Mouse (Mus musculus) embryonic facial prominence, embryonic 14.5 days (tissue): ENCODE data around the gene Synj2bp. TPM values are rescaled to one million over a fixed set of nuclear protein-coding genes. Genes with fewer than 3 reads are reported as not detected.
"Not testable (repeated sequence)": the region's sequence is repeated elsewhere in the genome, so short reads cannot be mapped to it uniquely, and the experiment has no call there.

Experiments used
- ATAC-seq: fragments of 200-750 bp; cut with Nextera tagmentation; 2 replicates; pipeline ENCODE4 v1.8.0; 2017; ENCODE audit warnings: low read depth, moderate number of reproducible peaks, moderate TSS enrichment
- DNase-seq: peaks from one replicate; pipeline ENCODE4 v3.0.0-alpha.2; 2015; ENCODE audit warnings: low spot score
- H3K27ac ChIP-seq: fragments of 300-500 bp; sonication (generic); replicated peaks from 2 replicates; pipeline ENCODE4 v1.5.1; 2014; ENCODE audit warnings: low read depth, mild to moderate bottlenecking, low read length, moderate library complexity
- H3K27me3 ChIP-seq: fragments of 300-500 bp; sonication (generic); replicated peaks from 2 replicates; pipeline ENCODE4 v1.6.1; 2014; ENCODE audit warnings: low read length; ENCODE audit not compliant: control insufficient read depth, insufficient read depth
- H3K36me3 ChIP-seq: fragments of 300-500 bp; sonication (generic); 2 replicates; pipeline ENCODE4 v1.6.1; 2014; ENCODE audit warnings: low read length, mixed read lengths; ENCODE audit not compliant: control insufficient read depth, insufficient read depth
- H3K4me1 ChIP-seq: fragments of 300-500 bp; sonication (generic); 2 replicates; pipeline ENCODE4 v1.6.1; 2014; ENCODE audit warnings: antibody characterized with exemption, low read length; ENCODE audit not compliant: control insufficient read depth, insufficient read depth
- H3K4me2 ChIP-seq: fragments of 300-500 bp; sonication (generic); 2 replicates; pipeline ENCODE4 v1.6.1; 2014; ENCODE audit warnings: low read depth, mild to moderate bottlenecking, low read length, moderate library complexity, mixed read lengths
- H3K4me3 ChIP-seq: fragments of 300-500 bp; sonication (generic); 2 replicates; pipeline ENCODE4 v1.5.1; 2014; ENCODE audit warnings: low read depth, mild to moderate bottlenecking, low read length
- H3K9ac ChIP-seq: fragments of 300-500 bp; sonication (generic); 2 replicates; pipeline ENCODE4 v1.6.1; 2014; ENCODE audit warnings: low read depth, mild to moderate bottlenecking, low read length, moderate library complexity, mixed read lengths
- H3K9me3 ChIP-seq: fragments of 300-500 bp; sonication (generic); 2 replicates; pipeline ENCODE4 v1.6.1; 2016; ENCODE audit warnings: low read length; ENCODE audit not compliant: control insufficient read depth
- WGBS: fragments of 180-500 bp; shearing (Covaris S2); extraction: QIAGEN DNeasy Blood & Tissue Kit; methylation state at CpG from one replicate; pipeline ENCODE4 v1.1.7; 2014; 5-methylcytosine and 5-hydroxymethylcytosine counted together
- polyA plus RNA-seq: library from polyadenylated mRNA; unstranded; fragments of >200 nt; fragmentation: Nextera tagmentation; extraction: Ambion mirVana; gene quantifications from 2 replicates; pipeline ENCODE4 v1.2.1, GENCODE M21; 2014

Synj2bp gene
- polyA plus RNA-seq, 1 experiment from 2014 or later: 29.1 TPM

GRCm38 (mm10) chr12:81490491-81490890 lies 42.2 kb downstream of the Synj2bp start:
- 94% methylated on average over 5 of the region's 5 CpGs for WGBS
- H3K27me3 ChIP-seq: no peaks in the 10 kb centered on the region
- H3K4me3 ChIP-seq: no peak overlapping the region
- H3K36me3 ChIP-seq: no peaks in the 10 kb centered on the region
- no peak overlapping the region for H3K27ac ChIP-seq
- ATAC-seq (no peak), DNase-seq (no peak)
- no peaks in the 10 kb centered on the region for H3K9me3 ChIP-seq
- no peak overlapping the region for H3K9ac ChIP-seq
- no peak overlapping the region for H3K4me2 ChIP-seq
- H3K4me1 ChIP-seq: no peaks in the 10 kb centered on the region

GRCm38 (mm10) chr12:81485311-81485710 lies 47.4 kb downstream of the Synj2bp start:
- DNase-seq: no peak
- no peaks in the 10 kb centered on the region for H3K27me3 ChIP-seq
- 46% methylated on average over 6 of the region's 6 CpGs for WGBS
- H3K27ac ChIP-seq: peak overlapping the region; percentile 98; the same call in 1 of the 2 replicates
- peak overlapping the region; percentile 81 for H3K9ac ChIP-seq
- peak overlapping the region; percentile 73 for H3K4me3 ChIP-seq
- no peaks in the 10 kb centered on the region for H3K36me3 ChIP-seq
- H3K4me2 ChIP-seq: peak overlapping the region; percentile 72
- 0 out of 2 replicates have a peak, but pooled peaks cover 4% of the 10 kb centered on the region for H3K4me1 ChIP-seq
- no peaks in the 10 kb centered on the region for H3K9me3 ChIP-seq
- ATAC-seq: no peak

GRCm38 (mm10) chr12:81484727-81485191 lies 48.0 kb downstream of the Synj2bp start, which contains the start of gene Cox16:
Cox16 (minus strand) TSS chr12:81485127.
- H3K27ac ChIP-seq: peak within 1 kb of the TSS; percentile 98
- peak within 1 kb of the TSS; percentile 81 for H3K9ac ChIP-seq
- H3K4me3 ChIP-seq: peak within 1 kb of the TSS; percentile 73
- no peaks in the 10 kb centered on the region for H3K27me3 ChIP-seq
- no peaks in the 10 kb centered on the region for H3K9me3 ChIP-seq
- 0% methylated on average over 29 of the region's 31 CpGs for WGBS
- peak within 1 kb of the TSS; percentile 72 for H3K4me2 ChIP-seq
- H3K36me3 ChIP-seq: no peaks in the 10 kb centered on the region
- ATAC-seq: peak; percentile 99
- 0 out of 2 replicates have a peak, but pooled peaks cover 4% of the 10 kb centered on the region for H3K4me1 ChIP-seq
- peak; percentile 95 for DNase-seq

GRCm38 (mm10) chr12:81484212-81484611 lies 48.5 kb downstream of the Synj2bp start:
- H3K27me3 ChIP-seq: no peaks in the 10 kb centered on the region
- no peak for DNase-seq
- 1% methylated on average over 7 of the region's 7 CpGs for WGBS
- H3K9me3 ChIP-seq: no peaks in the 10 kb centered on the region
- peak overlapping the region; percentile 98 for H3K27ac ChIP-seq
- peak overlapping the region; percentile 73 for H3K4me3 ChIP-seq
- ATAC-seq: no peak
- H3K4me2 ChIP-seq: peak overlapping the region; percentile 72
- H3K9ac ChIP-seq: peak overlapping the region; percentile 81
- H3K36me3 ChIP-seq: no peaks in the 10 kb centered on the region
- H3K4me1 ChIP-seq: 0 out of 2 replicates have a peak, but pooled peaks cover 4% of the 10 kb centered on the region

- 50% methylated on average over 17 of the region's 17 CpGs for WGBS
- H3K9ac ChIP-seq: peak overlapping the region; percentile 81
These were observed 49.1 kb downstream of the Synj2bp start for GRCm38 (mm10) chr12:81483656-81484055.

GRCm38 (mm10) chr12:81459051-81459450 lies 73.7 kb downstream of the Synj2bp start:
- not testable (repeated sequence) for H3K27me3 ChIP-seq, H3K4me3 ChIP-seq, DNase-seq, H3K4me2 ChIP-seq, H3K4me1 ChIP-seq, H3K9ac ChIP-seq, ATAC-seq, H3K36me3 ChIP-seq, H3K27ac ChIP-seq
- WGBS: 96% methylated on average over 7 of the region's 7 CpGs
- H3K9me3 ChIP-seq: peaks cover 20% of the 10 kb centered on the region

More at GRCm38 (mm10) chr12:81483656-81484055, 49.1 kb downstream of the Synj2bp start:
- no peaks in the 10 kb centered on the region for H3K9me3 ChIP-seq
- DNase-seq (peak; percentile 71), ATAC-seq (no peak)
- 0 out of 2 replicates have a peak, but pooled peaks cover 4% of the 10 kb centered on the region for H3K4me1 ChIP-seq
- 0 out of 2 replicates have a peak overlapping the region, but pooled peaks have one; percentile 21 for H3K27ac ChIP-seq
- H3K4me2 ChIP-seq: peak overlapping the region; percentile 72
- H3K4me3 ChIP-seq: peak overlapping the region; percentile 73
- no peaks in the 10 kb centered on the region for H3K36me3 ChIP-seq
- H3K27me3 ChIP-seq: no peaks in the 10 kb centered on the region

Other genes with a start within 250 kb of the Synj2bp start
- 4.8 and 7.7 TPM in 2 replicates for gene Slc8a3, start 199.7 kb downstream of the Synj2bp start, polyA plus RNA-seq
- gene Gm4787, start 153.4 kb downstream of the Synj2bp start, polyA plus RNA-seq: 0.25 and 0.35 TPM in 2 replicates
- 0.41 and 0.45 TPM in 2 replicates for gene Adam4, start 111.0 kb downstream of the Synj2bp start, polyA plus RNA-seq
- gene Cox16, start 47.8 kb downstream of the Synj2bp start, polyA plus RNA-seq: 127 and 154 TPM in 2 replicates
- gene Gm20498, start within 50 bp of the Synj2bp start, polyA plus RNA-seq: 27.6 and 29.4 TPM in 2 replicates
- gene Adam21, start 35.6 kb upstream of the Synj2bp start, polyA plus RNA-seq: 0.17 and 0.20 TPM in 2 replicates
- gene Med6, start 62.1 kb upstream of the Synj2bp start, polyA plus RNA-seq: 64.7 and 67.7 TPM in 2 replicates
- gene Ttc9, start 98.3 kb upstream of the Synj2bp start, polyA plus RNA-seq: 3.4 and 5.3 TPM in 2 replicates
- 1.1 and 1.5 TPM in 2 replicates for gene Map3k9, start 248.3 kb upstream of the Synj2bp start, polyA plus RNA-seq